Mouse (Mus musculus): ENCODE data around the gene Slco2a1. TPM values are rescaled to one million over a fixed set of nuclear protein-coding genes. Genes with fewer than 3 reads are reported as not detected.

Gene Slco2a1
- total and polyA plus RNA-seq, 2 experiments from 2014 or later = 4.2 to 6.6 TPM

DNA sequence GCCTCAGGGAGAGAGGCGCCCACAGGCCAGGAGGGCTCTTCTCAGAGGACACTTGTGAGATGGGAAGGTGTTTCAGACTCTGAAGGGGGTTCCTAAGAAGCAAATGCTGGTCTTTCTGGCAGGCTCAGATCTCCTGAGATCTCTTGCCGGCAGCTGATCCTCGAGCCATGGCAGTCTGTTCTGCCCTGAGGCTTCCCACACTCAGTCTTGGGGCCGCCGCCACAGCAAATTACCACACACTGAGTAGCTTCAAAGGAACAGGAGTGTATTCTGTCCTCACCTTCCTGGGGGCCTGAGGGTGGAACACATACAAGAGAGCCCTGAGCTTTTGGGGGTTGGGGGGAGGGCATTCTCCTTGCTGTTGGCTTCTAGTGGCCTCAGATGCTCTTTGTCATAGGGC lies 156.8 kb downstream of the Slco2a1 start:
- H3K36me3 ChIP-seq (ENCODE audit: insufficient read depth) = peaks cover 17% of the 10 kb centered on the region
- no peak for TF ChIP-seq CTCF (IDR thresholded peaks at IDR 0.05; ENCODE audit: low read depth)
- no peak overlapping the region for H3K4me3 ChIP-seq (ENCODE audit: low read depth, low read length)
- WGBS = 53% methylated on average over 5 of the region's 5 CpGs
- H3K4me2 ChIP-seq (ENCODE audit: low read depth) = no peak overlapping the region
- no peak overlapping the region for H3K9ac ChIP-seq
- ATAC-seq (no peak), DNase-seq (no peak)
- peaks cover 9% of the 10 kb centered on the region for H3K4me1 ChIP-seq (ENCODE audit: insufficient read depth)
- no peaks in the 10 kb centered on the region for H3K9me3 ChIP-seq (ENCODE audit: low read length)
- H3K27ac ChIP-seq (ENCODE audit: low read depth, low read length) = no peak overlapping the region
- no peaks in the 10 kb centered on the region for H3K27me3 ChIP-seq (ENCODE audit: insufficient read depth, low read length)

Other genes with a start within 250 kb of the Slco2a1 start
- gene Ryk, start 153.8 kb upstream of the Slco2a1 start, total RNA-seq (2014; rRNA removed) = 59.5 and 63.6 TPM in 2 replicates
- 14.9 and 16.6 TPM in 2 replicates for gene Ryk, start 153.8 kb upstream of the Slco2a1 start, polyA plus RNA-seq (2015; fragmentation: Nextera tagmentation; extraction: Ambion mirVana)
- 120 and 145 TPM in 2 replicates for gene Rab6b, start 123.1 kb downstream of the Slco2a1 start, total RNA-seq (2014; rRNA removed)
- gene Rab6b, start 123.1 kb downstream of the Slco2a1 start, polyA plus RNA-seq (2015; fragmentation: Nextera tagmentation; extraction: Ambion mirVana) = 81.0 and 133 TPM in 2 replicates
- gene Srprb, start 213.4 kb downstream of the Slco2a1 start, total RNA-seq (2014; rRNA removed) = 41.9 and 43.3 TPM in 2 replicates
- gene Srprb, start 213.4 kb downstream of the Slco2a1 start, polyA plus RNA-seq (2015; fragmentation: Nextera tagmentation; extraction: Ambion mirVana) = 37.3 and 40.1 TPM in 2 replicates
- not detected in 2 replicates for gene Gm20425, start 241.6 kb downstream of the Slco2a1 start, total RNA-seq (2014; rRNA removed)
- gene Gm20425, start 241.6 kb downstream of the Slco2a1 start, polyA plus RNA-seq (2015; fragmentation: Nextera tagmentation; extraction: Ambion mirVana) = 3.4 and 3.7 TPM in 2 replicates
- gene Trf, start 241.7 kb downstream of the Slco2a1 start, total RNA-seq (2014; rRNA removed) = 25.1 and 26.5 TPM in 2 replicates
- gene Trf, start 241.7 kb downstream of the Slco2a1 start, polyA plus RNA-seq (2015; fragmentation: Nextera tagmentation; extraction: Ambion mirVana) = 20.0 and 27.5 TPM in 2 replicates